Mouse (Mus musculus) gastrocnemius, postnatal 10 days (tissue): Measurements from ENCODE around the gene Gast. TPM values are rescaled to one million over a fixed set of nuclear protein-coding genes. Genes with fewer than 3 reads are reported as not detected.

Source experiments
- DNase-seq: peaks from one replicate; pipeline ENCODE4 v3.0.0; 2021; ENCODE audit warnings: mixed read lengths
- total RNA-seq, 2 experiments: library from RNA; stranded (reverse); gene quantifications; 2 replicates each; pipeline ENCODE4 v1.2.3; 2021

Gene Gast
- total RNA-seq, 2 experiments from 2014 or later: not detected

GRCm38 (mm10) chr11:100362209-100362978 lies 28.2 kb downstream of the Gast start:
- peak; percentile 81 for DNase-seq

- DNase-seq: peak; percentile 66
Observed at GRCm38 (mm10) chr11:100362979-100363562, 28.9 kb downstream of the Gast start.

GRCm38 (mm10) chr11:100369145-100369544 lies 34.9 kb downstream of the Gast start:
- DNase-seq: no peak

- DNase-seq: no peak
Observed at GRCm38 (mm10) chr11:100369822-100370221, 35.6 kb downstream of the Gast start.

GRCm38 (mm10) chr11:100371981-100372558 lies 37.9 kb downstream of the Gast start:
- DNase-seq: no peak

- DNase-seq: no peak
Observed at GRCm38 (mm10) chr11:100375127-100375526, 40.9 kb downstream of the Gast start.

GRCm38 (mm10) chr11:100376005-100376404 lies 41.8 kb downstream of the Gast start:
- no peak for DNase-seq

GRCm38 (mm10) chr11:100376746-100377389 lies 42.7 kb downstream of the Gast start:
- no peak for DNase-seq

- no peak for DNase-seq
Observed at GRCm38 (mm10) chr11:100377989-100378388, 43.8 kb downstream of the Gast start.

- DNase-seq: no peak
Observed at GRCm38 (mm10) chr11:100378446-100378845, 44.2 kb downstream of the Gast start.

GRCm38 (mm10) chr11:100379311-100379710 lies 45.1 kb downstream of the Gast start:
- DNase-seq: no peak

- DNase-seq: no peak
Observed at GRCm38 (mm10) chr11:100382682-100383081, 48.5 kb downstream of the Gast start.

- DNase-seq: no peak
Observed at GRCm38 (mm10) chr11:100385016-100385415, 50.8 kb downstream of the Gast start.

GRCm38 (mm10) chr11:100386586-100386985 lies 52.4 kb downstream of the Gast start:
- no peak for DNase-seq

Other genes with a start within 250 kb of the Gast start
- gene Krt32, start 246.2 kb upstream of the Gast start, total RNA-seq: not detected
- gene Krt35, start 238.2 kb upstream of the Gast start, total RNA-seq: not detected
- gene Krt36, start 228.8 kb upstream of the Gast start, total RNA-seq: not detected
- not detected for gene Krt13, start 212.8 kb upstream of the Gast start, total RNA-seq
- gene Krt15, start 198.5 kb upstream of the Gast start, total RNA-seq: not detected
- 1 to 10 TPM in 1 of 2 experiments, under 1 TPM in 1; 0.45 to 1.4 TPM for gene Krt19, start 185.7 kb upstream of the Gast start, total RNA-seq
- gene Krt9, start 141.2 kb upstream of the Gast start, total RNA-seq: not detected
- not detected for gene Krt14, start 126.9 kb upstream of the Gast start, total RNA-seq
- not detected for gene Krt16, start 85.5 kb upstream of the Gast start, total RNA-seq
- under 1 TPM in 1 of 2 experiments, not detected in 1; 0.14 TPM for gene Krt17, start 73.4 kb upstream of the Gast start, total RNA-seq
- not detected for gene Krt42, start 64.5 kb upstream of the Gast start, total RNA-seq
- 100 to 1,000 TPM; 838 to 840 TPM for gene Eif1, start 14.5 kb upstream of the Gast start, total RNA-seq
- 1 to 10 TPM in 1 of 2 experiments, under 1 TPM in 1; 0.73 to 1.3 TPM for gene Hap1, start 21.7 kb downstream of the Gast start, total RNA-seq
- gene Jup, start 63.4 kb downstream of the Gast start, total RNA-seq: 10 to 100 TPM; 81.4 to 90.0 TPM
- 10 to 100 TPM; 15.4 to 22.8 TPM for gene P3h4, start 80.4 kb downstream of the Gast start, total RNA-seq
- 10 to 100 TPM; 46.6 to 65.6 TPM for gene Fkbp10, start 81.3 kb downstream of the Gast start, total RNA-seq
- 10 to 100 TPM; 19.3 to 24.4 TPM for gene Nt5c3b, start 107.4 kb downstream of the Gast start, total RNA-seq
- gene Klhl10, start 107.5 kb downstream of the Gast start, total RNA-seq: under 1 TPM; 0.38 to 0.63 TPM
- gene Klhl11, start 138.3 kb downstream of the Gast start, total RNA-seq: 10 to 100 TPM in 1 of 2 experiments, 1 to 10 TPM in 1; 8.0 to 12.9 TPM
- gene Acly, start 193.6 kb downstream of the Gast start, total RNA-seq: 10 to 100 TPM; 26.6 to 34.6 TPM
- under 1 TPM; 0.14 to 0.16 TPM for gene Ttc25, start 211.2 kb downstream of the Gast start, total RNA-seq
- 10 to 100 TPM; 26.0 to 33.6 TPM for gene Cnp, start 240.5 kb downstream of the Gast start, total RNA-seq